Mouse (Mus musculus) midbrain, embryonic 14.5 days (tissue): Measurements from ENCODE around the gene Git2. TPM values are rescaled to one million over a fixed set of nuclear protein-coding genes. Genes with fewer than 3 reads are reported as not detected.

ENCODE experiments used
- ATAC-seq: fragments of 200-750 bp; cut with Nextera tagmentation; 2 replicates; pipeline ENCODE4 v1.8.0; 2017; ENCODE audit warnings: moderate number of reproducible peaks, moderate library complexity; ENCODE audit not compliant: low FRiP score, low TSS enrichment
- DNase-seq: peaks from one replicate; pipeline ENCODE4 v3.0.0-alpha.2; 2015
- H3K27ac ChIP-seq: fragments of 300-500 bp; sonication (generic); replicated peaks from 2 replicates; pipeline ENCODE4 v1.5.1; 2014; ENCODE audit warnings: mild to moderate bottlenecking, low read depth, low read length, moderate library complexity
- H3K27me3 ChIP-seq: fragments of 300-500 bp; sonication (generic); 2 replicates; pipeline ENCODE4 v1.6.1; 2014; ENCODE audit warnings: low read length, control low read depth, mixed read lengths; ENCODE audit not compliant: control insufficient read depth, insufficient read depth
- H3K36me3 ChIP-seq: fragments of 300-500 bp; sonication (generic); 2 replicates; pipeline ENCODE4 v1.6.1; 2014; ENCODE audit warnings: low read length, control low read depth; ENCODE audit not compliant: control insufficient read depth, insufficient read depth
- H3K4me1 ChIP-seq: fragments of 300-500 bp; sonication (generic); 2 replicates; pipeline ENCODE4 v1.6.1; 2014; ENCODE audit warnings: mild to moderate bottlenecking, antibody characterized with exemption, low read length, control low read depth; ENCODE audit not compliant: control insufficient read depth, insufficient read depth
- H3K4me2 ChIP-seq: fragments of 300-500 bp; sonication (generic); 2 replicates; pipeline ENCODE4 v1.6.1; 2014; ENCODE audit warnings: mild to moderate bottlenecking, low read length, moderate library complexity
- H3K4me3 ChIP-seq: fragments of 300-500 bp; sonication (generic); replicated peaks from 2 replicates; pipeline ENCODE4 v1.5.1; 2014; ENCODE audit warnings: low read depth, low read length
- H3K9ac ChIP-seq: fragments of 300-500 bp; sonication (generic); replicated peaks from 2 replicates; pipeline ENCODE4 v1.6.1; 2014; ENCODE audit warnings: mild to moderate bottlenecking, low read length, moderate library complexity
- H3K9me3 ChIP-seq: fragments of 300-500 bp; sonication (generic); 2 replicates; pipeline ENCODE4 v1.6.1; 2016; ENCODE audit warnings: low read length, control low read depth, mixed read lengths; ENCODE audit not compliant: control insufficient read depth
- WGBS: fragments of 180-500 bp; shearing (Covaris S2); extraction: QIAGEN DNeasy Blood & Tissue Kit; methylation state at CpG from one replicate; pipeline ENCODE4 v1.1.7; 2014; 5-methylcytosine and 5-hydroxymethylcytosine counted together
- polyA plus RNA-seq: library from polyadenylated mRNA; unstranded; fragments of >200 nt; fragmentation: Nextera tagmentation; extraction: Ambion mirVana; gene quantifications from 2 replicates; pipeline ENCODE4 v1.2.1, GENCODE M21; 2014

Git2 gene
- polyA plus RNA-seq, 1 experiment from 2014 or later = 39.5 TPM

- WGBS = 87% methylated on average over 8 of the region's 8 CpGs
Observed at GRCm38 (mm10) chr5:114808385-114808784, 33.1 kb upstream of the Git2 start.

DNA sequence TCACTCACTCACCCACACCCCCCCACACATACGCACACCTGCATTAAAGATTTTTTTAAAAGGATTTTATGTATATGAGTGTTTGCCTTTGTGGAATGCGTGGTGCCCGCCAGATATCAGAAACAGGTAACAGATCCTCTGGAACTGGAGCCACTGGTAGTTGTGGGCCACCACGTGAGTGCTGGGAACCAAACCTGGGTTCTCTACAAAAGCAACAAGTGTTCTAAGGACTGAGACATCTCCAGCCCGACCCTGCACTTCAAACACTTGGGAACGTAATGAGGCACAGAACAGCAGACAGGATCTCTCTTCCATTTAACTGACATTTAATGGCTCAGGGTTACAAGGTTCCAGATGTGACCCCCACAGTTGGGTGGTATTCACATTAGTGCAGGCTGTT lies 32.6 kb upstream of the Git2 start:
- 82% methylated on average over 6 of the region's 6 CpGs for WGBS
- Histone ChIP-seq H3K4me1 (peaks cover 13% of the 10 kb centered on the region), H3K36me3 (peaks cover 68% of the 10 kb centered on the region), H3K4me3 (no peak overlapping the region), H3K9me3 (no peaks in the 10 kb centered on the region), H3K4me2 (no peak overlapping the region), H3K27me3 (no peaks in the 10 kb centered on the region), H3K27ac (no peak overlapping the region), H3K9ac (no peak overlapping the region)
- DNase-seq (no peak), ATAC-seq (no peak)

More at GRCm38 (mm10) chr5:114808385-114808784, 33.1 kb upstream of the Git2 start:
- H3K27ac ChIP-seq = no peak overlapping the region
- H3K36me3 ChIP-seq = peaks cover 63% of the 10 kb centered on the region
- peaks cover 13% of the 10 kb centered on the region for H3K4me1 ChIP-seq
- no peak overlapping the region for H3K4me2 ChIP-seq
- DNase-seq (no peak), ATAC-seq (no peak)
- H3K4me3 ChIP-seq = no peak overlapping the region
- no peak overlapping the region for H3K9ac ChIP-seq
- H3K27me3 ChIP-seq = no peaks in the 10 kb centered on the region
- H3K9me3 ChIP-seq = no peaks in the 10 kb centered on the region

DNA sequence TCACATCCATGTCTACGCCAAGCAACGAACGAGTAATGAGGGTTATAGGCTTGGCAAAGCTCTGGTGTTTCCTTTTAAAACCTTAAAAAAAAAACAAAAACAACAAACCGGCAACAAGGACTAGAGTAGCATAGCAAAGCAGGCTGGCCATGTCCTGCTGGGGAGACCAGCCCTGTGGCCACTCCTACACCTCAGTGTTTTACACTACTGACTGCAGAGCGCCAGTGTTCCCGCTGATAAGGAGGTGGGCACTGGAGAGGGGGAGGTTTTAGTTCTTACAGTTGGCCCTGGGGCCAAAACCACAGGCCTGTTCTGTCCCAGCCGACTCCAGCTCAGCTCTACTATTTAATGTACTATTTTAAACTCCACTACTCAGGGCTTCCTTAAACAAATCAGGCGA lies 32.2 kb upstream of the Git2 start:
- Histone ChIP-seq H3K4me3 (no peak overlapping the region), H3K36me3 (peaks cover 73% of the 10 kb centered on the region), H3K4me1 (peaks cover 9% of the 10 kb centered on the region), H3K4me2 (no peak overlapping the region), H3K9me3 (no peaks in the 10 kb centered on the region), H3K9ac (no peak overlapping the region), H3K27me3 (no peaks in the 10 kb centered on the region), H3K27ac (0 out of 2 replicates have a peak overlapping the region, but pooled peaks have one; percentile 20)
- WGBS = 33% methylated on average over 8 of the region's 8 CpGs
- ATAC-seq (no peak), DNase-seq (no peak)

GRCm38 (mm10) chr5:114807063-114807462 lies 31.7 kb upstream of the Git2 start:
- ATAC-seq (no peak), DNase-seq (no peak)
- 42% methylated on average over 9 of the region's 9 CpGs for WGBS
- H3K4me1 ChIP-seq = peaks cover 5% of the 10 kb centered on the region
- no peak overlapping the region for H3K4me2 ChIP-seq
- no peak overlapping the region for H3K4me3 ChIP-seq
- no peak overlapping the region for H3K9ac ChIP-seq
- no peaks in the 10 kb centered on the region for H3K27me3 ChIP-seq
- H3K36me3 ChIP-seq = peaks cover 77% of the 10 kb centered on the region
- H3K9me3 ChIP-seq = no peaks in the 10 kb centered on the region
- H3K27ac ChIP-seq = 0 out of 2 replicates have a peak overlapping the region, but pooled peaks have one; percentile 20

DNA sequence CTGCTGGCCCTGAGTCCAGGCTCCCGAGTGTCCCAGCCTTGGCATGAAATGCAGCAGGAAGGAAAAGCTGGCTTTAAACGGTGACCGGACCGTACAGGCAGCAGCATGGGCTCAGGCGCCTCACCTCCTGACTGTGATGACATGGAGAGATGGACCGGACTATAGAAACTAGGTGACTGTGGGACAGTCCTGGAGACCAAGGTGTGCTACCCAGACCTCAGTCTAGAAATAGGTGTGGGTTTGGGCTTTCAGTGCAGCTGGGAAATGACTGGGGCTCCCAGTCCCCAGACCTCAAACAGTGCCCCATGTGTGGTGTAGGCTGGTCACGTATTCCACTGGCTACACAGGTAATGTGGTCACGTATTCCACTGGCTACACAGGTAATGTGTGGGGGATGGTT lies 31.3 kb upstream of the Git2 start:
- WGBS = 85% methylated on average over 8 of the region's 8 CpGs

DNA sequence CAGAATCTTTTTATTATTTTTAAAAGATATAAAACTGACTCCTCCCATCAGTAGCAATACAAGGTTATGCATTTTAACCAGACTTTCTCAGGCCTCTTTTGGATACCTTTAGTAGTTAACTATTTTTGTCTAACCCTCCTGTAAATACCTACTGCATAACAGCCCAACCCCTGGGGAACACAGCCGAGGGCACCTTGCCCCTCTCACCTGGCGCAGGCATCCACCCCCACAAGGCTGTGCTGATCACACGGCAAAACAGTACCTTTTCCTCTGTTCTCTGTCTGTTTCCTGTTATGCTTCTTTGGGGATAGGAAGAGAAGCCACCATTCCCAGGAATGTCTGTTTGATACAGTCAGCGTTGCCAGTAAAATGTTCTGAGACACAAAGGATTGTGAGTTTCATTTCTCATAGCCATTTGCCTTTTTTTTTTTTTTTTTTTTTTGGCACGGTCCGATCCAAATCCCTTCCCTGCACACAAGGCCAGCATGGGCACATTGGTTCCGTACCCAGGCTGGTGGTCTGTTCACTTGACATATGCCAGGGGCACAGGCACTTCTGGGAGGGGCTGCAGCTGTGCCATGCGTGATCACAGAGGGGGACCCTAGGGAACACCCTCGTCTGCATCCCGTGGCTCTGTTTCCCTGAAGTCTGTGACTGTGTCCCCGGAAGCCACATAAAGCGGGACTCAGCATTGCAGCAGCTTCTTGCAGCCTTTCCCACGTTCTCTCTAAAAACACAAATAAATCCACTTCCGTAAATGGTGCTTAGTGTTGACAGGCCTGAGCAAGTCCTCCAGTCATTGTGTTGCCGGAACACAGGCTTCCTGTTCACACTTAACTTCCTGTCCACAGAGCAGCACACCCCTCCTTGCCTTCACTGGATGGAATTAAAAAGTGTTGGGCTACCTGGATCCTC lies 30.4 kb upstream of the Git2 start:
- H3K4me3 ChIP-seq = no peak overlapping the region

More for the DNA sequence above, 31.3 kb upstream of the Git2 start:
- Histone ChIP-seq H3K27ac (0 out of 2 replicates have a peak overlapping the region, but pooled peaks have one; percentile 38), H3K4me1 (0 out of 2 replicates have a peak, but pooled peaks cover 4% of the 10 kb centered on the region), H3K9me3 (no peaks in the 10 kb centered on the region), H3K27me3 (no peaks in the 10 kb centered on the region), H3K36me3 (peaks cover 81% of the 10 kb centered on the region), H3K9ac (no peak overlapping the region), H3K4me3 (no peak overlapping the region), H3K4me2 (no peak overlapping the region)
- ATAC-seq (no peak), DNase-seq (no peak)

GRCm38 (mm10) chr5:114804958-114805357 lies 29.6 kb upstream of the Git2 start:
- 23% methylated on average over 3 of the region's 3 CpGs for WGBS
- H3K9ac ChIP-seq = no peak overlapping the region
- ATAC-seq (no peak), DNase-seq (peak; percentile 60)
- H3K9me3 ChIP-seq = no peaks in the 10 kb centered on the region
- H3K36me3 ChIP-seq = peaks cover 97% of the 10 kb centered on the region
- H3K27ac ChIP-seq = peak overlapping the region; percentile 9; the same call in 1 of the 2 replicates
- H3K4me3 ChIP-seq = no peak overlapping the region
- H3K4me1 ChIP-seq = no peaks in the 10 kb centered on the region
- no peak overlapping the region for H3K4me2 ChIP-seq
- H3K27me3 ChIP-seq = no peaks in the 10 kb centered on the region

More for the DNA sequence above, 30.4 kb upstream of the Git2 start:
- Histone ChIP-seq H3K4me1 (0 out of 2 replicates have a peak, but pooled peaks cover under 1% of the 10 kb centered on the region), H3K9me3 (no peaks in the 10 kb centered on the region), H3K27ac (no peak overlapping the region), H3K36me3 (peaks cover 90% of the 10 kb centered on the region), H3K9ac (no peak overlapping the region), H3K4me2 (no peak overlapping the region), H3K27me3 (no peaks in the 10 kb centered on the region)
- 75% methylated on average over 15 of the region's 15 CpGs for WGBS
- ATAC-seq (no peak), DNase-seq (no peak)

DNA sequence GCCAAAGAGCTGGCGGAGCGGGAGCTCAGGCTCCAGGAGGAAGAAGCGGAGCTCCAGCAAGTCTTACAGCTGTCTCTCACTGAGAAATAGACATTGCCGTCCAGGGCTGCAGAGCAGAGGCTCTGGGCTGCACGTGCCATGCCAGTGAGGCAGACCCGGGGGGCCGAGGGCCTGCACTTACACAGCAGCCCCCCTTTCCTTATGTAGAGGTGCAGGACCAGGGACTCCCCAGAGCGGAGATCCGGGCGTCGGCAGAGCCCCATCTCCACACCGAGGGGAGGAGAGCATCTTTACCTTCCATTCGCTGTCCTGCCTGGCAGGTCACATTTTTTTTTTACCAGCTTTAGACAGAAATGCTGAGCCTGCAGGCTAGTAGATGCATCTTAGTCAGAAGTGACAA lies 29.0 kb upstream of the Git2 start:
- H3K27ac ChIP-seq = peak overlapping the region; percentile 13
- 80% methylated on average over 13 of the region's 13 CpGs for WGBS
- no peak for ATAC-seq
- H3K4me1 ChIP-seq = no peaks in the 10 kb centered on the region
- DNase-seq = no peak
- H3K9me3 ChIP-seq = no peaks in the 10 kb centered on the region
- H3K4me2 ChIP-seq = no peak overlapping the region
- H3K9ac ChIP-seq = no peak overlapping the region
- no peak overlapping the region for H3K4me3 ChIP-seq
- H3K36me3 ChIP-seq = peaks cover 97% of the 10 kb centered on the region
- H3K27me3 ChIP-seq = no peaks in the 10 kb centered on the region

- peaks cover 98% of the 10 kb centered on the region for H3K36me3 ChIP-seq
- no peaks in the 10 kb centered on the region for H3K27me3 ChIP-seq
- ATAC-seq (no peak), DNase-seq (no peak)
- H3K4me2 ChIP-seq = no peak overlapping the region
- H3K9me3 ChIP-seq = no peaks in the 10 kb centered on the region
- no peak overlapping the region for H3K27ac ChIP-seq
- H3K4me3 ChIP-seq = no peak overlapping the region
- 93% methylated on average over 13 of the region's 13 CpGs for WGBS
- no peak overlapping the region for H3K9ac ChIP-seq
- no peaks in the 10 kb centered on the region for H3K4me1 ChIP-seq
Observed at GRCm38 (mm10) chr5:114803231-114803630, 27.9 kb upstream of the Git2 start.
